Mouse (Mus musculus) naive thymus-derived CD4-positive, alpha-beta T cell, adult 5 months (primary cell): Measurements from ENCODE around the gene Gm36210. TPM values are rescaled to one million over a fixed set of nuclear protein-coding genes. Genes with fewer than 3 reads are reported as not detected.

Experiments
- polyA plus RNA-seq: library from polyadenylated mRNA; unstranded; fragments of 100-300 nt; shearing (Covaris generic); gene quantifications from one replicate; pipeline ENCODE4 v1.2.1, GENCODE M21; 2017

Gm36210 gene
- polyA plus RNA-seq: not detected

GRCm38 (mm10) chr7:4906466-4906950, at the start of gene Gm36210:
Gm36210 (minus strand) TSS chr7:4906516.

DNA sequence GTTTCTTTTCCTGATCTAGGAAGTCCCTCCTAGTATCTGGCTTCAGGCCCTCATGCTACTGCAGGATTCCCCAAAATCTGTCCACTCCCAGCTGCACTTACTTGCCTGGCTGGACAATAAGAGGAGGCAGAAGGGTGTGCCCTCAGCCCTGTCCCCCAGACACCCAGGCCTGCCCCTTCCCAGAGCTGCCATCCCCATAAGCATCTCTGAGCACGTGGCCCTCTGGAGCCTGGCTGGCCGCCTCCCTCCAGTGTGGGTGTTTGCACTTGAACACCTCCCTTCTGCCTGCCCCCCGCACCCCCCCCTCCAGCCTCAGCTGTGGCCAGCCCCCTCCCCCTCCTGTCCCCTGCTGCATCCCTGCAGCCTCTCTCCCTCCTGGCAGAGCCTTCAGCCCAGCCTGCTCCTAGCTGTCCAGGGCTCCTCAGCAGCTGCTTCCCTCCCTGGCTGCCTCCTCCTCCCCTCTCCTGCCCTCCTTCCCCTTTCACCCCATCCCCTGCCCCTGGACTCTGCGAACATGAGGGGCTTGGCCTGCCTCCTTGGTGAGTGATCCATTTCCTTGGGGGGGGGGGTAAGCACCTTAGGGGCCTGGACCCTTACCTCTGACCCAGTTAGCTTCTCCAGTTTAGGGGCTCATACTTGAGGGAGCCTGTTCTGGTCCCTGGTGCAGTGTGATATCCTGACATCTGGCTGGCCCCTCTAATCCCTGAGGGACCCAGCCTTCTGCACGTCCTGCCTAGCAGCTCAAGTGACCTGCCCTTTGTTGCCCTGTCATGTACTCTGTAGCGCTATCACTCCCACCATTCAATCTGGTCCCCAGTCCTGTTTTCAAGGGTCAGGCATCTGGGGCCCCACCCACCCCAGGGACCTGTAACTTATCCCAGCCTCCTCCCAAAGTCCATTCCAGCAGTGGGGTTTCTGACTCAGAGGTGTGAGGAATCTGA, 19.4 kb upstream of the Gm36210 start, which contains the start of gene Ssc5d:
Gene Ssc5d (plus strand): TSS at position 345 of the 941 bp plus-strand sequence.

GRCm38 (mm10) chr7:4921824-4922482, 15.6 kb upstream of the Gm36210 start, which contains the start of gene Nat14:
Nat14 (plus strand) TSS chr7:4922028.

GRCm38 (mm10) chr7:4915007-4915665, 8.8 kb upstream of the Gm36210 start, which contains the start of gene Zfp628:
Zfp628 (plus strand) TSS chr7:4915217.

DNA sequence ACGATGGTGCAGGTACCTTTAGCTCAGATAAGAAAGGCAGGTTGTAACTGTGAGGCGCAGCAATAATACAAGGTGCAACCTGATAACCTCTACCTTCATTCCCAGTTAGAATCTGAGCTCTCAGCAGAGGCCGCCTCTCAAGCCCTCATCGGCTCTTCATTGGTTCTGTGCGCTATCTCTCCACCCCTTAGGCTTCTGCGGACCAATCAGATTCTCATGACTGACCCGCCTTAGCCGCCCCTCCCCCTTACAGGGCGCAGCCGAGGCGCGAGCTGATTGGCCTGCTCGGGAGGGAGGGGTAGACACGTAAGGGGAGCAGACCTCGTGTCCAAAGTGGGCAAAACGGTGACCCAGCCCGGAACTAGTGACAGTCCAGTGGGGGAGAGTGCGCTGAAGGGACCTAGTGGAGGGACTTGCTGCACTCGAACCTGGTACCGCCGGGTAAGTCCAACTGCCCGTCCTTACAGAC, 29.5 kb downstream of the Gm36210 start, which contains the start of gene Isoc2a:
Gene Isoc2a (plus strand): TSS at position 401 of the 469 bp plus-strand sequence.

DNA sequence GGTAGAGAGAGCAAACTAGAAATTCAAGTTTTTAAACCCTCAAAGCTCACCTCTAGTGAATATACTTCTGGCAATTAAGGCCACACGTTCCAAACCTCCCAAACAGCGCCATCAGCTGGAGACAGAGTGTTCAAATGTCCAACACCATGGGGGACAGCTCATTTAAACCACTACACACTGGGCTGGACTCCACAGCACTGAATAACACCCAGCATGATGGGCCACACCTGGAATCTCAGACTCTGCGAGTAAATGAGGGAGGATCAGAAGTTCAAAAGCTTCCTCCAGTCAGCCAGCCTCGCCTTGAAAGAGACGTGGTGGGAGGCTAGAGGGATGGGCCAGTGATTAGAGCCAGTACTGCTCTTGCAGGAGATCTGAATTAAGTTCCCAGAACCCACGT, 36.2 kb downstream of the Gm36210 start, which contains the start of gene Isoc2b:
Gene Isoc2b (minus strand): TSS at position 126 of the 400 bp plus-strand sequence.

Other genes with a start within 250 kb of the Gm36210 start
- 282 TPM for gene Ppp6r1, start 247.5 kb downstream of the Gm36210 start, polyA plus RNA-seq
- gene Hspbp1, start 221.4 kb downstream of the Gm36210 start, polyA plus RNA-seq: 76.5 TPM
- gene Brsk1, start 215.9 kb downstream of the Gm36210 start, polyA plus RNA-seq: not detected
- not detected for gene Tmem150b, start 181.3 kb downstream of the Gm36210 start, polyA plus RNA-seq
- gene Kmt5c, start 166.4 kb downstream of the Gm36210 start, polyA plus RNA-seq: 37.1 TPM
- gene Cox6b2, start 153.4 kb downstream of the Gm36210 start, polyA plus RNA-seq: 2.0 TPM
- gene Fam71e2, start 135.2 kb downstream of the Gm36210 start, polyA plus RNA-seq: not detected
- not detected for gene Il11, start 123.7 kb downstream of the Gm36210 start, polyA plus RNA-seq
- gene Tmem190, start 123.6 kb downstream of the Gm36210 start, polyA plus RNA-seq: not detected
- 2.8 TPM for gene Tmem238, start 116.9 kb downstream of the Gm36210 start, polyA plus RNA-seq
- 358 TPM for gene Rpl28, start 113.6 kb downstream of the Gm36210 start, polyA plus RNA-seq
- gene Ube2s, start 93.9 kb downstream of the Gm36210 start, polyA plus RNA-seq: 236 TPM
- 0.12 TPM for gene Shisa7, start 61.8 kb downstream of the Gm36210 start, polyA plus RNA-seq
- gene Isoc2b, start 36.3 kb downstream of the Gm36210 start, polyA plus RNA-seq: 7.4 TPM
- 0.77 TPM for gene Isoc2a, start 29.4 kb downstream of the Gm36210 start, polyA plus RNA-seq
- gene Zfp628, start 8.7 kb upstream of the Gm36210 start, polyA plus RNA-seq: 2.5 TPM
- gene Nat14, start 15.5 kb upstream of the Gm36210 start, polyA plus RNA-seq: not detected
- not detected for gene Ssc5d, start 19.3 kb upstream of the Gm36210 start, polyA plus RNA-seq
- not detected for gene Sbk2, start 57.9 kb upstream of the Gm36210 start, polyA plus RNA-seq
- gene Sbk3, start 64.7 kb upstream of the Gm36210 start, polyA plus RNA-seq: not detected
- gene Zfp579, start 89.6 kb upstream of the Gm36210 start, polyA plus RNA-seq: 18.4 TPM
- gene Zfp524, start 107.9 kb upstream of the Gm36210 start, polyA plus RNA-seq: 21.0 TPM
- 54.8 TPM for gene Fiz1, start 108.2 kb upstream of the Gm36210 start, polyA plus RNA-seq
- gene Gm44973, start 109.0 kb upstream of the Gm36210 start, polyA plus RNA-seq: 5.0 TPM
- 10.7 TPM for gene Zfp865, start 113.9 kb upstream of the Gm36210 start, polyA plus RNA-seq
- gene Ccdc106, start 114.0 kb upstream of the Gm36210 start, polyA plus RNA-seq: not detected
- gene 4632433K11Rik, start 127.6 kb upstream of the Gm36210 start, polyA plus RNA-seq: not detected
- 2.1 TPM for gene Zfp784, start 131.9 kb upstream of the Gm36210 start, polyA plus RNA-seq
- gene Zfp580, start 145.0 kb upstream of the Gm36210 start, polyA plus RNA-seq: 5.0 TPM
- gene U2af2, start 155.6 kb upstream of the Gm36210 start, polyA plus RNA-seq: 117 TPM
- 23.9 TPM for gene Epn1, start 173.7 kb upstream of the Gm36210 start, polyA plus RNA-seq
- gene Rfpl4, start 210.4 kb upstream of the Gm36210 start, polyA plus RNA-seq: not detected
- not detected for gene Rasl2-9, start 219.4 kb upstream of the Gm36210 start, polyA plus RNA-seq
- gene Vmn1r55, start 243.2 kb upstream of the Gm36210 start, polyA plus RNA-seq: 0.30 TPM